Mouse (Mus musculus): ENCODE results near the gene Os9. TPM values are rescaled to one million over a fixed set of nuclear protein-coding genes. Genes with fewer than 3 reads are reported as not detected.
A peak's percentile ranks its signal among the peaks of the same experiment; 100 is the strongest.

The Os9 gene
- total and polyA plus RNA-seq, 2 experiments from 2014 or later = 119 to 122 TPM

DNA sequence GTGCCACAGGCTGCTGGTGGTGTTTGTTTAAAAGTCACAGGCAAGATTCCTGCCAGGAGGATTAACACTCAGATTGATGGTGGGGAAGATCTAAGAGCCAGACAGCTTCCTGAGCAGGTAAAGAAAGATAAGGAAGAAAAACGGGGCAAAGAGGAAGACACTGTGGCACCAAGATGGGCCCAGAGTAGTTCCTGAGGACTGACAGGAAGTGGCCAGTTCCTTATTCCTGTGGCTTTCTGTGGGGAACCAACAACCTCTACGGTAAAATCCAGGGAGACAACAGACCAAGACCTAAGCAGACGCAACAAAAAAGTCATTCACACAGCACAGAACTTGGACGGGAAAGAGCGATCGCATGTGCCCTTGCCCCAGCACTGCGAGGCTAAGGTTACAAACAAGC lies 17.3 kb downstream of the Os9 start:
- DNase-seq (no peak), ATAC-seq (no peak)
- Histone ChIP-seq H3K4me1 (ENCODE audit: insufficient read depth) (no peaks in the 10 kb centered on the region), H3K9me3 (ENCODE audit: low read length) (no peaks in the 10 kb centered on the region), H3K27me3 (ENCODE audit: insufficient read depth, low read length) (no peaks in the 10 kb centered on the region), H3K4me3 (ENCODE audit: low read depth, low read length) (no peak overlapping the region), H3K27ac (ENCODE audit: low read depth, low read length) (no peak overlapping the region), H3K36me3 (ENCODE audit: insufficient read depth) (peaks cover 38% of the 10 kb centered on the region), H3K9ac (no peak overlapping the region), H3K4me2 (ENCODE audit: low read depth) (no peak overlapping the region)
- WGBS = 83% methylated on average over 7 of the region's 7 CpGs
- no peak for TF ChIP-seq CTCF (IDR thresholded peaks at IDR 0.05; ENCODE audit: low read depth)

DNA sequence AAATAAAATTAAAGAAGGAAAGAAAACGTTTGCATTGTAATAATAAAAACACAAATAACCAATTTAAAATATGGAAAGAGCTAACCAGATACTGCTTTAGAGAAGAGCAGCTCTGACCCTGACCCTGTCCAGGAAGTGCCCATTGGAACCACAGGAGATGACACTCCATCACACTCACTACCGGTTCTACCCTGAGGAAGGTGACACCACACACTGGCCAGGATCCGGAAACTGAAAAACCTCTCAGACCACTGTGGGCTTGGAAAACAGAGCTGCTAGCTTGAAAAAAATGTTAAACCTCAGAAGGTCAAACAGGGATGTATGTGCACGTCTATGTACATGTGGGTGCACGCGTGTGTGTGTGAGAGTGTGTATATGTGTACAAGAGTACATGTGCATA lies 19.8 kb downstream of the Os9 start:
- H3K4me3 ChIP-seq (ENCODE audit: low read depth, low read length) = no peak overlapping the region
- DNase-seq (no peak), ATAC-seq (no peak)
- H3K9me3 ChIP-seq (ENCODE audit: low read length) = no peaks in the 10 kb centered on the region
- H3K36me3 ChIP-seq (ENCODE audit: insufficient read depth) = peaks cover 48% of the 10 kb centered on the region
- no peaks in the 10 kb centered on the region for H3K4me1 ChIP-seq (ENCODE audit: insufficient read depth)
- H3K27ac ChIP-seq (ENCODE audit: low read depth, low read length) = no peak overlapping the region
- no peak overlapping the region for H3K9ac ChIP-seq
- TF ChIP-seq CTCF (IDR thresholded peaks at IDR 0.05; ENCODE audit: low read depth) = no peak
- no peak overlapping the region for H3K4me2 ChIP-seq (ENCODE audit: low read depth)
- H3K27me3 ChIP-seq (ENCODE audit: insufficient read depth, low read length) = no peaks in the 10 kb centered on the region
- 89% methylated on average over 6 of the region's 6 CpGs for WGBS

DNA sequence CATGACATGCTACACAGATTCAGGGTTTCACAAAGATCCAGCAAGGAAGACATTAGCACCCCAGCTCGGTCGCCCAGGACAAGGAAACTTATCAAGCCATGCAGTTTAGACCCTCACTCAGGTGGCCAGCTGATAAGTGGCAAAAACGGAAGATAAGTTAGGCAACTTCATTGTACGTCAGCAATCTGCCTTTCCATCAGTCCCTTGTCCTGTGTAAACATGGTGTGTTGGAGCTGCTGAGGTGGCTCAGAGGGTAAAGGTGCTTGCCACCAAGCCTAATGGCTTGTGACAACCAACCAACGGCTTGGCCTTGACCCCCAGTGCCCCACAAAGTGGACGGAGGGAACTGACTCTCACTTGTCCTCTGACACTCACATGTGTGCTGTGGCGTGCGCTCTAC lies 20.5 kb downstream of the Os9 start:
- Histone ChIP-seq H3K36me3 (ENCODE audit: insufficient read depth) (peaks cover 51% of the 10 kb centered on the region), H3K9me3 (ENCODE audit: low read length) (no peaks in the 10 kb centered on the region), H3K9ac (no peak overlapping the region), H3K27me3 (ENCODE audit: insufficient read depth, low read length) (no peaks in the 10 kb centered on the region), H3K27ac (ENCODE audit: low read depth, low read length) (no peak overlapping the region), H3K4me2 (ENCODE audit: low read depth) (no peak overlapping the region), H3K4me3 (ENCODE audit: low read depth, low read length) (no peak overlapping the region), H3K4me1 (ENCODE audit: insufficient read depth) (no peaks in the 10 kb centered on the region)
- 91% methylated on average over 8 of the region's 8 CpGs for WGBS
- no peak for TF ChIP-seq CTCF (IDR thresholded peaks at IDR 0.05; ENCODE audit: low read depth)
- no peak for DNase-seq
- no peak for ATAC-seq

DNA sequence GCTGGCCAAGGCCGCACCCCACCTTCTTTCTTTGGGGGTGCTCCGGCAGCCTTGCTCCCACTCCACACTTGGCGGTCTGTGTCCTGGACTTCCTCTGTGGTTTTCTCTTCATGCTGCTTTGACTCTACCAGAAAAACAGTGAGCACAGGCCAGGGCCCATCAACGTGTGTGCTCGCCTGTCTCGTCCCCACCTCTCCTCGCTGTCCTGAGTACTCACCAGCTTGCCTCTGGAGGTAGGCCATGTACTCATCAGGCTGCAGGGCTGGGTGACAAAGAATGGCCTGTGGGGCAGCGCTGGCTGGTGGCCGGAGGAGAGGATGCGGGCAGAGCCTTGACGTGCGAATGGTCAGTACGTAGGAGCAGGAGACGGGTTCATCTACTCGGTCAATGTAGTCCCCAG lies 21.1 kb downstream of the Os9 start:
- no peak overlapping the region for H3K9ac ChIP-seq
- WGBS = 95% methylated on average over 15 of the region's 15 CpGs

DNA sequence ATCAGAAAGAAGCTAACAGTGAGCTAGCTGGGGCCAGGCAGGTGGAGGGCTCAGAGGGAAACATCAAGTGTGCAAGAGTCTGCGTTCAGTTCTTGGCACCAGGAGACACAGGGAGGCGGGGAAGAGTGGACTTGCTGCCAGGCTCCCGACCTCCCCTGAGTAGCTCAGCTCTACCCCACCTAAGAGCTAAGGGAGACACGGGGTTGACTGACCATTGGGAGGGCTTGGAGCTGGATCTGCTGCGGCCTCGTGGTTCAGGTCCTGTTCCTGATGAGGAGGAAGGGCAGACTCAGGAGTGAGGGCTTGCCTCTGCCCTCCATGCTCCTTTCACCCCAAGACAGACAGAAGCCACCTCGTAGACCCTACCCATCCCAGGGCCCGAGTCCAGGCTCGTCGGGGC lies 21.7 kb downstream of the Os9 start:
- Histone ChIP-seq H3K4me2 (ENCODE audit: low read depth) (no peak overlapping the region), H3K27me3 (ENCODE audit: insufficient read depth, low read length) (no peaks in the 10 kb centered on the region), H3K36me3 (ENCODE audit: insufficient read depth) (peaks cover 57% of the 10 kb centered on the region), H3K4me3 (ENCODE audit: low read depth, low read length) (no peak overlapping the region), H3K9me3 (ENCODE audit: low read length) (no peaks in the 10 kb centered on the region), H3K27ac (ENCODE audit: low read depth, low read length) (no peak overlapping the region), H3K4me1 (ENCODE audit: insufficient read depth) (no peaks in the 10 kb centered on the region), H3K9ac (no peak overlapping the region)
- no peak for TF ChIP-seq CTCF (IDR thresholded peaks at IDR 0.05; ENCODE audit: low read depth)
- DNase-seq = no peak
- no peak for ATAC-seq
- 89% methylated on average over 10 of the region's 10 CpGs for WGBS

More for the DNA sequence above, 21.1 kb downstream of the Os9 start:
- Histone ChIP-seq H3K27me3 (ENCODE audit: insufficient read depth, low read length) (no peaks in the 10 kb centered on the region), H3K27ac (ENCODE audit: low read depth, low read length) (no peak overlapping the region), H3K4me2 (ENCODE audit: low read depth) (no peak overlapping the region), H3K9me3 (ENCODE audit: low read length) (no peaks in the 10 kb centered on the region), H3K4me1 (ENCODE audit: insufficient read depth) (no peaks in the 10 kb centered on the region), H3K36me3 (ENCODE audit: insufficient read depth) (peaks cover 55% of the 10 kb centered on the region), H3K4me3 (ENCODE audit: low read depth, low read length) (no peak overlapping the region)
- no peak for DNase-seq
- no peak for ATAC-seq
- TF ChIP-seq CTCF (IDR thresholded peaks at IDR 0.05; ENCODE audit: low read depth) = no peak

DNA sequence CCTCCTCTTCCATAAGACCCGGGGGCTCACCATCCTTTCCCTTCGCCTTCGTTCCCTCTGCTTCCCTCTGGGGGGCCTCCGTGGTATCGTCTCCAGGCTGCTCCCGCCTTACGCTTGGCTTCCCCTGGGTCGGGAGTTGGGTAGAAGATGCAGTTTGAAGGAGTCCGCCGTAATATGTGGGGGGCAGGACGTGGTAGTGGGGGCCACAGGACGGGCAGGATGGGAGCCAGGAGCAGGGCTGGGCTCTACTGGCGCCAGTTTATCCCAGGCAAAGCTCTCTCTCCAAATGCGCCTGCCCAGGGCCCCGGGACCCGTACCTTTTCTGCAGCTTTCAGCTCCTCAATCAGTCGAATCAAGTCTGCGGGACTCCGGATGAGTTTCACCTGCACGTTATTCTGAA lies 22.4 kb downstream of the Os9 start:
- no peaks in the 10 kb centered on the region for H3K27me3 ChIP-seq (ENCODE audit: insufficient read depth, low read length)
- 81% methylated on average over 20 of the region's 20 CpGs for WGBS
- H3K4me2 ChIP-seq (ENCODE audit: low read depth) = no peak overlapping the region
- H3K27ac ChIP-seq (ENCODE audit: low read depth, low read length) = no peak overlapping the region
- peak; percentile 20; the same call in 1 of the 2 replicates for TF ChIP-seq CTCF (IDR thresholded peaks at IDR 0.05; ENCODE audit: low read depth)
- H3K9ac ChIP-seq = no peak overlapping the region
- no peaks in the 10 kb centered on the region for H3K4me1 ChIP-seq (ENCODE audit: insufficient read depth)
- no peak overlapping the region for H3K4me3 ChIP-seq (ENCODE audit: low read depth, low read length)
- DNase-seq (no peak), ATAC-seq (no peak)
- no peaks in the 10 kb centered on the region for H3K9me3 ChIP-seq (ENCODE audit: low read length)
- peaks cover 61% of the 10 kb centered on the region for H3K36me3 ChIP-seq (ENCODE audit: insufficient read depth)

DNA sequence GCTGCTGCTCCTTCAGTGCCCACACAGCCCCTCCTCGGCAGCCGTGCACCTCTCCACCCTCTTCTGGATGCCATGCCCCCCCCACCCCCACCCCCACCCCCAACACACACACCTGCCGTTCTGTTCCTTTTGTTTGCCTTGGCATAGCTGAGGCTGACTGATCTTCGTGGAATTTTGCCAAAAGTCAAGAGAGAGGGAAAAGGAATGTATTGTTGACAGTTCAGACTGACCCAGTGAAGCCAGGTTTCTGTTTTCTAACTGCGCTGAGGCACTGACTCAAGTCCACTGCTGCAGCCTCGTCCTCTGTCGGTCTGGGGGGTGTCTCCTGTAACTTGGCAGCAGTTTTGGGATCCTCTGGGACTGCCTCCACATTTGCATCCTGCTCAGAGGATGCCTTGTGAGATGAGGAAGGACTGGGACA lies 26.5 kb downstream of the Os9 start:
- H3K9ac ChIP-seq = no peak overlapping the region
- peaks cover 66% of the 10 kb centered on the region for H3K36me3 ChIP-seq (ENCODE audit: insufficient read depth)
- no peak overlapping the region for H3K4me2 ChIP-seq (ENCODE audit: low read depth)
- H3K4me1 ChIP-seq (ENCODE audit: insufficient read depth) = 0 out of 2 replicates have a peak, but pooled peaks cover 3% of the 10 kb centered on the region
- no peaks in the 10 kb centered on the region for H3K9me3 ChIP-seq (ENCODE audit: low read length)
- no peak for TF ChIP-seq CTCF (IDR thresholded peaks at IDR 0.05; ENCODE audit: low read depth)
- 13% methylated on average over 7 of the region's 7 CpGs for WGBS
- ATAC-seq (peak; percentile 9; the same call in 1 of the 2 replicates), DNase-seq (no peak)
- peaks cover 4% of the 10 kb centered on the region; the same call in 1 of the 2 replicates for H3K27me3 ChIP-seq (ENCODE audit: insufficient read depth, low read length)
- no peak overlapping the region for H3K4me3 ChIP-seq (ENCODE audit: low read depth, low read length)
- 0 out of 2 replicates have a peak overlapping the region, but pooled peaks have one; percentile 29 for H3K27ac ChIP-seq (ENCODE audit: low read depth, low read length)
